Mouse (Mus musculus) olfactory bulb, adult 2 months (tissue): ENCODE results near the gene Bmp7. TPM values are rescaled to one million over a fixed set of nuclear protein-coding genes. Genes with fewer than 3 reads are reported as not detected.

Experiments
- H3K27ac ChIP-seq: fragments of 200-500 bp; 2 replicates; pipeline ENCODE4 v1.5.1; 2012; ENCODE audit warnings: low read depth, low read length; ENCODE audit not compliant: insufficient read depth
- H3K4me1 ChIP-seq: fragments of 200-500 bp; 2 replicates; pipeline ENCODE4 v1.6.1; 2012; ENCODE audit warnings: low read length; ENCODE audit not compliant: control insufficient read depth, insufficient read depth
- H3K4me3 ChIP-seq: fragments of 200-500 bp; 2 replicates; pipeline ENCODE4 v1.5.1; 2012; ENCODE audit warnings: mild to moderate bottlenecking, low read depth, low read length, moderate library complexity; ENCODE audit not compliant: insufficient read depth
- CTCF ChIP-seq: fragments of 200-500 bp; IDR thresholded peaks from 2 replicates; pipeline ENCODE4 v1.5.1; 2012; ENCODE audit warnings: low read depth, mild to moderate bottlenecking, low read length, moderate library complexity; ENCODE audit not compliant: insufficient read depth
- POLR2A ChIP-seq: fragments of 200-500 bp; IDR thresholded peaks from 2 replicates; pipeline ENCODE4 v1.6.1; 2012; ENCODE audit warnings: mild to moderate bottlenecking, low read depth, low read length, moderate library complexity; ENCODE audit not compliant: insufficient read depth
- WGBS: fragments of 180-500 bp; shearing (Covaris S2); methylation state at CpG from one replicate; pipeline ENCODE4 v1.1.7; 2018; 5-methylcytosine and 5-hydroxymethylcytosine counted together
- polyA plus RNA-seq: library from polyadenylated mRNA; stranded (reverse); fragments of >200 nt; gene quantifications from 2 replicates; pipeline ENCODE4 v1.2.4, GENCODE M21; 2012; ENCODE audit warnings: low replicate concordance; ENCODE audit not compliant: missing spikeins, insufficient read depth, insufficient read length

The Bmp7 gene
- polyA plus RNA-seq, 1 experiment: not detected

DNA sequence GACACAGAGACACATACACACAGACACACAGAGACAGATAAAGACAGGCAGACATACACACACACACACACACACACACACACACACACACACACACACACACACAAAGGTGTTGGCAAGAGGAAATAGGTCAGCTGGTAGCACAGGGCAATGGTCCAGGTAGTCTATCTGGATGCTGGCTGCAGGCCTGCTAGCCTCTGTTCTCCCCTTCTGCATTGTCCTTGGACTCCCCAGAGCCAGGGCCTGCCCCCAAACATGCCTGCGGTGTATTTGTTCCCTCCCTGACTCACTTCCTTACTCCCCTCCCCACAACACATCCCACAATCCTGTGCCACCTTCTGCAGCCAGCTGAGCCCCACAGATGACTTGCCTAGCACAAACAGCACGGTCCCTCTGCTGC lies 86.0 kb downstream of the Bmp7 start:
- H3K4me1 ChIP-seq: peaks cover 20% of the 10 kb centered on the region
- H3K27ac ChIP-seq: no peak overlapping the region
- TF ChIP-seq POLR2A (no peak), CTCF (no peak)
- WGBS: 33% methylated on average over 2 of the region's 2 CpGs
- no peak overlapping the region for H3K4me3 ChIP-seq

DNA sequence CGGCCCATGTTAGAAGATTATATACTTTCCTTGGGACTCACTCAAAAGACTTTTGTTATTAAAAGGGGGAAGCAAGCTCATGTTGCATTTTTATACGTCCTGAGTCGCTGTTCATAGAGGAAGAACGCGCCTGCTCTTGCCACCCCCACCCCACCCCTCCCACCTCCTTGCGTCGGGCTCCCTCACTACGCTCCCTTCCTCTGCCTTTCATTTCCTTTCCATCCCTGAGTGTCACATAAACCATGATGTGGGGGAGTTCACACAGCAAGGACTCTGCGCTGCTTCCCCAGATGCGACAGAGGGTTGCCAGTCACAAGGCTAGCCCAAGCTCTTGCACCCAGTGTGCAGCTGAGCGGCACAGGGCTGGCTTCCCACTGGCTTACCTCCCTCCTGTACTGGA lies 88.3 kb downstream of the Bmp7 start:
- H3K4me3 ChIP-seq: no peak overlapping the region
- no peak overlapping the region for H3K27ac ChIP-seq
- 74% methylated on average over 11 of the region's 11 CpGs for WGBS
- H3K4me1 ChIP-seq: peaks cover 18% of the 10 kb centered on the region
- TF ChIP-seq CTCF (no peak), POLR2A (no peak)

- 51% methylated on average over 6 of the region's 6 CpGs for WGBS
- no peak for TF ChIP-seq POLR2A
- TF ChIP-seq CTCF: peak; percentile 39; the same call in 1 of the 2 replicates
- no peak overlapping the region for H3K27ac ChIP-seq
These were observed 91.9 kb downstream of the Bmp7 start for GRCm38 (mm10) chr2:172848193-172848592.

GRCm38 (mm10) chr2:172846311-172846575 lies 93.9 kb downstream of the Bmp7 start:
- Histone ChIP-seq H3K27ac (no peak overlapping the region), H3K4me3 (no peak overlapping the region), H3K4me1 (peaks cover 4% of the 10 kb centered on the region; the same call in 1 of the 2 replicates)
- WGBS: 86% methylated on average over 4 of the region's 4 CpGs
- TF ChIP-seq CTCF: no peak
- no peak for TF ChIP-seq POLR2A

More at GRCm38 (mm10) chr2:172848193-172848592, 91.9 kb downstream of the Bmp7 start:
- Histone ChIP-seq H3K4me1 (peaks cover 4% of the 10 kb centered on the region; the same call in 1 of the 2 replicates), H3K4me3 (no peak overlapping the region)

DNA sequence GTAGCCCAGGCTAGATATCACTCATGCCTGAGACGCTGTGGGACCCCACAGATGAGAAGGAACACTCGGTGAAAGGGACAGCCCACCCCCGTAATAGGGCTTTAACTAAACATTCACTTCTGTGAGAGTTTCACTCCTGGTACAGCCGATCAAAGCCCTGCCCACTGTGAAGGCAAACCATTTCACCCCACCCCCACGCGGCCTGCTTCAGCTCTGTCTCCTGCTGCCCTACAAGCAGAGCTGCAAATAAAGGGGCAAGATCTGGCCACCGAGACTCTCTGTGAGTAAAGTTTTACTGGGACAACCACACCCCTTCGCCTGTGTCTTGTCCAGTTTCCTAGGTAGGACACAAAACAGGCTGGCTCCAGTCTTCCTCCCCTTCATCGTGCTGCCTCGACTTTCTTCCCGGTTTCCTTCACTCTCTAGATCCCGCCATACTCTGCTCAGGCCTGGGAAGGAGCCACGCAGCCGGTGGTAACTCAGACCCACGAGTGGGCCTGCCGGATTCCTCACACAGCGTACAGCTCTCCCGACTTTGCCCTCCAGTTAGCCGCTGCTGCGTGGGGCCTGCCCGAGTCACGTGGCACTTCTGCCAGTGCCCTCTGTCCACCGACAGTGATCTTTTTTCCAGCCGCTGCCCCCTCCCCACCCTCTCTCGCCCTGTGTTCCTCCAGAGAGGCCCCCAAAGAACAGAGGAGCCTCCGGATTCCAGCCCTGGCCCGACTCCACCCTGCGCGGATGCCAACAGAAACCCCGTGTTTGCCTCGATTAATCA lies 94.4 kb downstream of the Bmp7 start:
- peaks cover 4% of the 10 kb centered on the region; the same call in 1 of the 2 replicates for H3K4me1 ChIP-seq
- TF ChIP-seq POLR2A (no peak), CTCF (no peak)
- H3K4me3 ChIP-seq: no peak overlapping the region
- WGBS: 70% methylated on average over 31 of the region's 31 CpGs
- no peak overlapping the region for H3K27ac ChIP-seq

DNA sequence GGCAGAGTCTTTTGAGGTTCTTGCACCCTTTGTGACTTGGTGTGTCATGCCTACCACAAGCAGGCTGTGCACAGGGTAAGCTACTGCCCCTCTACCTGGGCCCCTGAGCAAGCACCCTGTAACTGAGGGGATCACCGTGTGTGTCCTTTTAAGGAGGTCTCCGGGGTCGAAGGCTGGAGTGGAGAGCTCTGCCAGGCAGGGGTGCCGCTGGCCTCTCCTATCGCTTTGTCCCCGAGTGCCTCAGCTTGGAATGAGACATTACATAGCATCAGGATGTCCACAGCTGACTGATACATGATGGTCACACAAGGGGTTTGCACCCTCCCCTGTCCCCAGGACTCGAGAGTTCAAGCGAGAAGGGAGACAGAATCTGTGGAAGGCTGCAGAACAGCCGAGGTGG lies 96.2 kb downstream of the Bmp7 start:
- Histone ChIP-seq H3K27ac (no peak overlapping the region), H3K4me3 (no peak overlapping the region), H3K4me1 (peaks cover 4% of the 10 kb centered on the region; the same call in 1 of the 2 replicates)
- WGBS: 91% methylated on average over 9 of the region's 9 CpGs
- TF ChIP-seq POLR2A: no peak
- no peak for TF ChIP-seq CTCF

DNA sequence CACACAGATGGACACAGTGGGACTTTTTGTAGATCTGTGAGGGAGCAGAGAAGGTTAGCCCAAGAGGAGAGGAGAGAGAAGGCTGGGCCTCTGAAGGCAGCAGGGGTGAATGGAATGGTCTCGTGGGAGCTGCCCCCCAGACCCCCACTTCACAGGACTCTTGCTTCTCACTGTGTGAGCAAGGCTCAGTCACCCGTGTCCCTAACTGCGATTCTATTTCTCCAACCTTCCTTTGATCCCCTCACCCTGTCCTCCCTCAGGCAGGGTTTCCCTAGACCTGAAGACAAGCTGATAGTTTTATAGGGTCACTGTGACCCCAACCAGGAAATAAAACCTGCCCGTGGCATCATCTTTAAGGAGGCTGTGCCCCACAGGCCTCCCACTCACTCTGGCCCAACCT lies 97.8 kb downstream of the Bmp7 start:
- WGBS: 88% methylated on average over 4 of the region's 4 CpGs
- Histone ChIP-seq H3K4me3 (no peak overlapping the region), H3K27ac (no peak overlapping the region), H3K4me1 (peaks cover 4% of the 10 kb centered on the region; the same call in 1 of the 2 replicates)
- no peak for TF ChIP-seq POLR2A
- no peak for TF ChIP-seq CTCF

- TF ChIP-seq POLR2A (no peak), CTCF (no peak)
- Histone ChIP-seq H3K4me1 (peaks cover 4% of the 10 kb centered on the region; the same call in 1 of the 2 replicates), H3K4me3 (no peak overlapping the region), H3K27ac (no peak overlapping the region)
- 73% methylated on average over 11 of the region's 11 CpGs for WGBS
These were observed 99.0 kb downstream of the Bmp7 start for GRCm38 (mm10) chr2:172840905-172841750.

DNA sequence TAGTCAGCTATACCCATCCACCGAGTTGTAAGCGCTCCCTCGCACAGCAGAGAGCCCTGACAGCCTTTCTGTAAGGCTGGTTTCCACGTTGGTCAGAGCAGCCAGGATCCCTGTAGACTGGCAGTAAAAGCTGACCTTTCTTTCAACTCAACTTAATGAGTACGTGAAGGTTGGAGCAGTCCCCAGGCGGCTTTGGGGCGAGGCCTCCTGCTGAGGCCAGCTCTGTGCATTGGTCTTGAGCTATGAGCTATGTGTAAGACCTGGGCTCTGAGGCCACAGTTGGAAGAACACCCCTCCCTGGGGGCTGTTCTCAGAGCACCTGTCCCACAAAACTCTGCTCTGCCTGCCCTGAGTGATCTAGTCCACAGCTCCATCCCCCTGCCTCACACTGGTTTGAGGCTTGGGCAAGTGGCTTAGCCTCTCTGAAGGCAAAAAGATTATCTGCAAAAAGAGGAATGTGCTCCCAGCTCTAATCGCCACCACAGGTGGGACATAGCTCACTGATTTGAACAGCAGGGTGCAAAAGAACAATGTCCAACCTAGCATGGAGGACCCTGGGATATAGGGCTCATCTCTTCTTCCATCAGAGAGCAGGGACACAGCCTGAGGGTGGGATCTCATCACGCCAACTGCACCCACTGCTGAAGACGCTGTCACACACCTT lies 100.7 kb downstream of the Bmp7 start:
- Histone ChIP-seq H3K4me1 (no peaks in the 10 kb centered on the region), H3K27ac (no peak overlapping the region), H3K4me3 (no peak overlapping the region)
- TF ChIP-seq CTCF: no peak
- 74% methylated on average over 10 of the region's 10 CpGs for WGBS

DNA sequence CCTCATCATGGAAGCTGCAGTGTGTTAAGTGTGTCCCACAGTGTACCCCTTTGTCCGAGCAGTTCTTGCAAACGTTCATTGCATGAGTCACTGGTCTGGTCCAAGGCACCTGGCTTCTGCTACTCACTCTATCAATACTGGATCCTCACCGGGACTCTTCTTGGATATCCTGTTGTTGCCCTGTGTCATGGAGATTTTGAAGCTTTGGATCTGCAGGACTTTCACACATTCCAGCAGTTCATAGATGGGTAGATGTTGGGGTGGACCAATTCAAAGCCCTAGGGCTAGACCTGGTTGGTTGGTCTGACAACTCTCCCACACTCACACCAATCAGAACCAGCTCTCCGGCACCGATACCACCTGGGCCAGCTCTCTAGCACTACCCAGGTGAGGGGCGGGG lies 103.6 kb downstream of the Bmp7 start:
- Histone ChIP-seq H3K27ac (no peak overlapping the region), H3K4me1 (no peaks in the 10 kb centered on the region; the same call in 1 of the 2 replicates), H3K4me3 (no peak overlapping the region)
- TF ChIP-seq CTCF: no peak
- no peak for TF ChIP-seq POLR2A
- WGBS: 90% methylated on average over 6 of the region's 6 CpGs
